Mouse (Mus musculus) brown adipose tissue, adult 24 weeks (tissue): ENCODE measurements around the gene Hyal1. TPM values are rescaled to one million over a fixed set of nuclear protein-coding genes. Genes with fewer than 3 reads are reported as not detected.

ENCODE experiments used
- H3K27ac ChIP-seq: fragments of 200-500 bp; replicated peaks from 2 replicates; pipeline ENCODE4 v1.5.1; 2012; ENCODE audit warnings: low read depth, mild to moderate bottlenecking, low read length
- H3K4me1 ChIP-seq: fragments of 200-500 bp; 2 replicates; pipeline ENCODE4 v1.6.1; 2012; ENCODE audit warnings: low read length, mixed read lengths; ENCODE audit not compliant: control insufficient read depth, insufficient read depth, insufficient read length
- H3K4me3 ChIP-seq: fragments of 200-500 bp; 2 replicates; pipeline ENCODE4 v1.5.1; 2012; ENCODE audit warnings: low read depth, mild to moderate bottlenecking, low read length, moderate library complexity; ENCODE audit not compliant: insufficient read depth
- polyA plus RNA-seq: library from polyadenylated mRNA; stranded (reverse); fragments of >200 nt; gene quantifications from 2 replicates; pipeline ENCODE4 v1.2.4, GENCODE M21; 2012; ENCODE audit not compliant: missing spikeins, insufficient read depth, insufficient read length

Gene Hyal1
- polyA plus RNA-seq, 1 experiment, result 46.4 TPM

DNA sequence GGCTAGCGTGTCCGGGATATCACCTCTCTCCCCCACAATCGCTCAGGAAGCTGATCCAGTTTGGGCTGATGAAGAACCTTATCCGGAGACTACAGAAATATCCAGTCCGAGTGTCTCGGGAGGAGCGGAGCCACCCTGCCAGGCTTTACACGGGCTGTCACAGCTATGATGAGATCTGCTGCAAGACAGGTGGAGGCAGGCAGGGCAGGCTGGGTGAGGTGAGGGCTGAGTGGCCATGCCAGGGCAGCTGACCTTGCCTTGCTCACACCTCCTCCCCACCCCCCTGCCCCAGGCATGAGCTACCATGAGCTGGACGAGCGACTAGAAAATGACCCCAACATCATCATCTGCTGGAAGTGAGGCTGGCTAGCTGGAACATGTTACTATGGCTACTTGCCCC, 31.5 kb upstream of the Hyal1 start:
- Histone ChIP-seq H3K4me3 (no peak overlapping the region), H3K27ac (no peak overlapping the region), H3K4me1 (peaks cover 5% of the 10 kb centered on the region; the same call in 1 of the 2 replicates)

DNA sequence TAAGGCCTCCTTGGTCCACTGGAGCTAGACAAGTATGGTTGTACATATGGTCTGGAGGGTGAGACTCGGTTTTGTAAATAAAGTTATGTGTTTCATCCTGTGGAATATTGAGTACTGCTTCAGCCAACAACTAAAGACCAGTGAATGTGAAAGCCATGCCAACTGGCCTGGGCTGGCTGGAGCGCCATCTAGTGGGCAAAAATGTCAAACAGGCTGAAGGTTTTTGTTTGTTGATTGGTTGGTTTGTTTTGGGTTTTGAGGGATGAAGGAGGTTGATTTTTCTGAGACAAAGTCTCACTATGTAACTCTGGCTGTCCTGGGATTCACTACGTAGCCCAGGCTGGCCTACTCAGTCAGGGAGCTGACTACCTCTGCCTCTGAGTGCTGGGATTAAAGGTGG, 31.1 kb upstream of the Hyal1 start:
- Histone ChIP-seq H3K4me1 (peaks cover 5% of the 10 kb centered on the region; the same call in 1 of the 2 replicates), H3K4me3 (no peak overlapping the region), H3K27ac (no peak overlapping the region)

DNA sequence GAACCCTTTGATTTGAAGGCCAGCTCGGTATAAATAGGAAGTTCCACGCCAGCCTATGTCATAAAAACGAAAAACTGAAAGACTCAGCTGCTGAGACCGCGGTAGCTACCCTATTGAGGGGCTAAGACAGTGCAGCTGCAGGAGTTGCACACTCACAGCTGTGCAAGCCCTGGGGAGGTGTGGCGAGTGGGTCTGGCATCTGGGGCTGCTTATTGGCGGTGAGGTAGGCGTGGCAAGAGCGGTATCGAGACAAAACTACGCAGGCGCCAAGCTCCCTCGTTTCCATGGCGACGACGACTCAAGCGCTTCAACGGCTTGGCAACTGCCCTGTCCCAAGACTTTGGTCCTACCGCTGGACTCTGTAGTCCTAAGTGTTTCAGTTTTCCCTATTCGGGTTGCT, 29.7 kb upstream of the Hyal1 start, which contains the start of gene Zmynd10:
TSS of gene Zmynd10 (plus strand) at position 273 of the 400 bp plus-strand sequence.
- Histone ChIP-seq H3K27ac (no peak within 1 kb of the TSS), H3K4me3 (no peak within 1 kb of the TSS), H3K4me1 (peaks cover 13% of the 10 kb centered on the region; the same call in 1 of the 2 replicates)

DNA sequence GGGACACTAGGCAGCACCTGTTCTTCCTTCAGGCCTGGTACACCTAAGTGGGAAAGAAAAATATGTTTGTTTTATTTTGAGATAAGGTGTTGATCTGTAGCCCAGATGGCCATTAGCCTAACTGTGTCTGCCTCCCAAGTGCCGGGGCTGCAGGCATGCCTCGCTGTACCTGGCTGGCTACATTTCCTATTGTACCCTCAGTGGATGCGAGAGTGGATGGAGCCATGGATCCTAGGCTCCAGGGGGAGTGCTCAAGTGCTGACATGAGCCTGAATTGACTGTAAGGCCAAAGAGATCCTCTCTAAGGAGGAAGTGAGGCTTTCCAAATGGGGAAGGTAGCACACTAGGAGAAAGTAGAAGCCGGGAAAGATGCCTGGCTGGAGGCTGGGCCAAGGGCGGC, 28.8 kb upstream of the Hyal1 start:
- Histone ChIP-seq H3K27ac (no peak overlapping the region), H3K4me1 (peaks cover 10% of the 10 kb centered on the region), H3K4me3 (no peak overlapping the region)

DNA sequence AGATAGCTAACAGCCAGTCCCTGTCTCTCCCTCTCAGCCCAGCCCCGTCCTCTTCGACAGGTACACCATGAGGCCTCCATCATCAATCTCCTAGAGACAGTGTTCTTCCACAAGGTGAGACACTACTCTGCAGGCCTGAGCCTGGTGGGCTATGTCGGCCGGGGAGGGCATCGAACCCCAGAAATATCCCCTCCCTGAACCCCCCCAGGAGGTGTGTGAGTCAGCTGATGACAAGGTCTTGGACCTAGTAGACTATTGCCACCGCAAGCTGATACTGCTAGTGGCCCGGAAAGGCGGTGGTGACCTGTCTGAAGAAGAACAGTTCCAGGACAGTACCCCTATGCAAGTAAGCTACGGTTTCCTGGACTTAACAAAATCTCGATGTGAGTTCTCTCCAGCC, 27.9 kb upstream of the Hyal1 start:
- H3K27ac ChIP-seq, result no peak overlapping the region
- H3K4me1 ChIP-seq, result peaks cover 10% of the 10 kb centered on the region
- H3K4me3 ChIP-seq, result no peak overlapping the region

DNA sequence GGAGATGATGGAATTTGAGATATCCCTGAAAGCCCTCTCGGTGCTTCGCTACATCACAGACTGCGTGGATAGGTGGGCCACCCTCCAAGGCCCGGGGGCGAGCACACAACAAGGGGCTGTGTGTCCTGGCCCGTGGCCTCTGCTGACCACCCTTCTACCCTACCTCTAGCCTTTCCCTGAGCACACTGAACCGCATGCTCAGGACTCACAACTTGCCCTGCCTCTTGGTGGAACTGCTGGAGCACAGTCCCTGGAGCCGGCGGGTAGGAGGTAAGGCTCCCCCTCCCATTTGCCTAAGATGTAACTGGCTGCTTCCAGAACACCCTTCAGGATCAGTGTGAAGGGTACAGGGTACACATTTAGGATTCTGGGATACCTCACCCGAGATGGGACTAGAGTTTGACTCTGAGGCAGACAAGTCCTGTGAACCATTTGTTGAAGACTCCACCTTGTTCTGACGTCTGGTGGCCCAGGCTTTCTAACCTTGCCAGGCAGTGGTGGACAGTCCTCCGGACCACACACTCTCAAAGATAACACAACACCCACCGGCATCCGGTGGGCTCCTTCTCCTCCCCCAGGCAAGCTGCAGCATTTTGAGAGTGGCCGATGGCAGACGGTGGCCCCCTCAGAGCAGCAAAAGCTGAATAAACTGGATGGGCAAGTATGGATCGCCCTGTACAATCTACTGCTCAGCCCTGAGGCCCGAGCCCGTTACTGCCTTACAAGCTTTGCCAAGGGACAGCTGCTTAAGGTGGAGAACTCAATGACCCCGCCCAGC, 27.2 kb upstream of the Hyal1 start:
- no peak overlapping the region for H3K27ac ChIP-seq
- no peak overlapping the region for H3K4me3 ChIP-seq
- peaks cover 10% of the 10 kb centered on the region for H3K4me1 ChIP-seq

DNA sequence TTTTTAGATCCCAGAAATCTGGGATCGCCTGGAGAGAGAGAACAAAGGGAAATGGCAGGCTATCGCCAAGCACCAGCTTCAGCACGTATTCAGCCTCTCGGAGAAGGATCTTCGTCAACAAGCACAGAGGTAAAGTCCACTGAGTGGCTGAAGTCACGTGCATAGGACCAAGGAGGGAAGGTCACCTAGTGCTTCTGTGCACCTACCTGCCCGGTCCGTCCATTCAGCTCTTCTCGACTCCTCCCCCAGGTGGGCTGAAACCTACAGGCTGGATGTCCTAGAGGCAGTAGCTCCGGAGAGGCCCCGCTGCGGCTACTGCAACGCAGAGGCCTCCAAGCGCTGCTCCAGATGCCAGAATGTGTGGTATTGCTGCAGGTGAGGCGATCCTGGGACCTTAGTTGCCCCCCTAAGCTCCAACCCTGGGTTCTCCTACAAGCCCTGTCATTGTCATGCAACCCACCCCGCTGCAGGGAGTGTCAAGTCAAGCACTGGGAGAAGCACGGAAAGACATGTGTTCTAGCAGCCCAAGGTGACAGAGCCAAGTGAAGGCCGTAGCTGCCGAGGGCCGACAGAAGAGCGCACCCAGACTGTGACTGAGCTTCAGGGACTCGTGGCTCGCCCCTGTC, 26.1 kb upstream of the Hyal1 start:
- no peak overlapping the region for H3K27ac ChIP-seq

DNA sequence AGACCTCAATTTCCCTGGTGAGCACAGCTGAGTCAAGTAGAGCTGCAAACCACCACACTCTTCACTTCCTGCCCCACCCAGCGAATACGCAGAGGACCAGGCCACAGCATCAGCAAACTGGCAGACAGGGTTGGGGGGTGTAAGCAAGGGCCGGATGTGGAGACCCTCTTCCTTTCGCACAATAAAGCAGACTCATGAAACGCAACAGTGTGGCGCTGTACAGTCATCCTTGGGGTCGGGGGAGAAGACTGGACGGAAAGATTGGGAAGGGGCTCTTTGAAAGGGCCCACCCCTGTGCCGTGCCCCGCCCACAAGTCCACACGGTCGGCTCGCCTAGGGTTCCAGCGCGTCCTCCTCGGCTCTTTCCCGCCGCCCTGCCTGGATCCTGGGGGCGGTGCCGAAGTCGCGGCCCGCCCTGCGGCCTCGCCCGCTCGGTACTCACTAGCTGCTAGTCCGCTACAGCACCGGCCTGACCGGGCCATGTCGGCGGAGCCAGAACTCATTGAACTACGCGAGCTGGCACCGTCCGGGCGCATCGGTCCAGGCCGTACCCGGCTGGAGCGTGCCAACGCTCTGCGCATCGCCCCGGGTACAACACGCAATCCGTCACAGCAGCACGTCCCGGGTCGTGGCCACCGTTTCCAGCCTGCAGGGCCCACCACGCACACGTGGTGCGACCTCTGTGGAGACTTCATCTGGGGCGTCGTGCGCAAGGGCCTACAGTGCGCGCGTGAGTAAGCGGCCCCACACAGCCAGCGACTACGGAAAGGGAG, 25.4 kb upstream of the Hyal1 start, which contains the start of gene Rassf1:
TSS of gene Rassf1 (plus strand) at position 439 of the 773 bp plus-strand sequence.
- no peak within 1 kb of the TSS for H3K27ac ChIP-seq
- peaks cover 10% of the 10 kb centered on the region for H3K4me1 ChIP-seq
- H3K4me3 ChIP-seq, result peak within 1 kb of the TSS; percentile 64

More for the DNA sequence above, 26.1 kb upstream of the Hyal1 start:
- Histone ChIP-seq H3K4me3 (peak overlapping the region; percentile 64; the same call in 1 of the 2 replicates), H3K4me1 (peaks cover 10% of the 10 kb centered on the region)

DNA sequence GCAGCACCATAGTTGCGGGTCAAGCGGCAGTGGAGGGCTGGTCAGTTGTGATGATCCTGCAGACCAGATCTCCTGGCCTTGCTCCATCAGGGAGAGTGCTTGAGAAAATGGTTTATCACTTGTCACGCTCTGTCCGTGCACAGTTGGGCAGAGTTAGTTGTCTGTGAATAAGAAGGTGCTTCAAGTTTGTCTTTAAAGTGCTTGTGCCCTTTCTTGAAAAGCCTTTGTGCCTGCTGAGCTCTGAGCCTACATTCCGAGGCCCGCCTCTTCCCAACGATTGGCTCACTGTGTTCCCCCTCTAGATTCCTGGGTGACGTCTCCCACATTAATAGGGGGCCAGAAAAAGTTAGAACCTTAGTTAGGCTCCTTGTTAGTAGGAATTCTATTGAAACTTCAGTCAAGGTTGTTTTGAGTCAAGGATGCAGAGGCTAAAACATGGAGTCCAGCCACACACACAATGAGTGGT, 24.8 kb upstream of the Hyal1 start:
- peaks cover 12% of the 10 kb centered on the region for H3K4me1 ChIP-seq
- peak overlapping the region; percentile 64 for H3K4me3 ChIP-seq
- no peak overlapping the region for H3K27ac ChIP-seq

DNA sequence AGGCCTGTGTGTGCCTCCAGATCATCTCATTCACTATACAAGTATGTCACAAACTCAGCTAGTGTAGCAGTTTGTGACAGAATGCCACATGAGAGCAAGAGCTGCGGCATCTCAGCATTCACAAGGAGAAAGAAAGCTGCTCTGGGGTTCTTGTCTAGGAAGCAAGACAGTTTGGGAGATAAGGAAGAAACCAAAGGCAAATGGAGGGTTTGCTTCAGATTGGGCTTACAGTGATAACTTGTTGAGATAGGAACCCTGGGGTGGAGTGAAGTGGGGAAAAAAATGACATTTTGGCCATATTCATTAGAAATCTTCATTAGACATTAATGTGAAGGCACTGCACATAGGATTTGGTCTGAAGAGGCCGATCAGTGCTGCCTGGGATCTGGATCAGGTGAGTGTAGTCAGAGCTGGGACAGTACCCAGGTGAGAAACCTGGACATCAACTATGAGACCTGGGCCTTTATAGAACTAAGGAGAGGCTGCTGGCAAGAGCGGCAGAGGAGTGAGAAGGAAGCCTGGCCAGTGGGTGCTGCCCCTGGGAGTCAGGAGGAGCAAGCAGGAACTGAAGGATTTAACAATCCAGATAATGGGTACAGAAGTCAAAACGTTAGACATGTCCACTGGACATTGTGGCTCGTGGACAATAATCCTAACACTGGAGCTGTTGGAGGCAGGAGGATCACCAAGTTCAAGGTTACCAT, 23.9 kb upstream of the Hyal1 start:
- Histone ChIP-seq H3K4me1 (peaks cover 12% of the 10 kb centered on the region), H3K27ac (no peak overlapping the region), H3K4me3 (no peak overlapping the region)

DNA sequence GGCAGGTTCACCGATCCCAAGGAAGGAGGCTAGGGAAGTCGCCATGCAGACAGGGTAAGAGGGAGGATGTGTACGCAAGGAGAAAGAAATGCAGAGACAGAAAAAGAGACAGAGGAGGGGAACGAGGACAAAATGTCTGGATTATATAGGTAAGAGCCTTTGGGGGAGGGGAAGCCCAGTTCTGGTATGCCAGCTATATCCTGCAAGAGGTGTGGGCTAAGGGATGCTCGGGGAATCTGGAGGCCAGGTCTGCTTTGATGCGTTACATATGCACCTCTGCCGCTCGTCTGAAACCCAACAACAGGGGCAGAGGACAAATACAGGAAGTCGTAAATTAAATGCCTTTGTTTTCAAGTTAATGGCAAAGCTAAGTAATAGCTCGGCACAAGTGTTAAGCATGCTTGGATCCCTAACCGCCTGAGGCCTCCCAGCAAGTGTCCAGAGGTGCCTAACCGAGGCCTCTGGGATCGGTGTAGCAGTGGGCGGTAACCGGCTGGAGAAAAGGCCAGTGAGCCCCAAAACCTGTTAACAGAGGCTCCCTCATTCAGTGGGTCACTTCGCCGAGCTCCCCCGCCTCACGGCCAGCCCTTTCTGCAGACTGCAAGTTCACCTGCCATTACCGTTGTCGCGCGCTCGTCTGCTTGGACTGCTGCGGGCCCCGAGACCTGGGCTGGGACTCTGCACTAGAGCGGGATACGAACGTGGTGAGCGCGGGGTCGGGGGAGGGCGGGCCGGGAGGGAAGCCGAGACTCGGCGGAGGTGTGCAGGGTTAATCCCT, 23.0 kb upstream of the Hyal1 start:
- Histone ChIP-seq H3K27ac (peak overlapping the region; percentile 49), H3K4me1 (peaks cover 12% of the 10 kb centered on the region), H3K4me3 (peak overlapping the region; percentile 55)

DNA sequence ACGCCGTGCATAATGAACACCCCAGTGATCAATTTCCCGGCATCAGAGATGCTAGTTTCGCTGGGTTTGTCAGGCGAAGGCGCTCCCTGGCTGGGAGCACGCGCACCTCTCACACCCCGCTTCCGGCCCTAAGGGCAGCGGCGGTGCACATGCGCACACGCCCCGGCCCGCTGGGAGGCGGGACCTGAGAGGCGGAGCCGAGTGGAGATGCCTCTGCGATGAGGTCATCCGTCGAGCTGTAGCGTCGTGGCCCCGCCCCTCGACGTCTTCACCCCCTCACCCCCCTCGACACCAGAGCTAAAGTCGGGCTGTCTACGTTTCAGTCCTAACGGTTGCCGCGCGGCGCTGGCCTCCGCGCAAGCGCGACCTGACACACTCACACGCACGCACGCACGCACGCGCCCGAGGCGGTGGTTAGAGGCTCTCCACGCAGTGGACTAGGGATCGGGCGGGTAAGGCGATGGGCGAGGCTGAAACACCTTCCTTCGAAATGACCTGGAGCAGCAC, 22.4 kb upstream of the Hyal1 start:
- Histone ChIP-seq H3K27ac (peak overlapping the region; percentile 98), H3K4me1 (peaks cover 12% of the 10 kb centered on the region), H3K4me3 (peak overlapping the region; percentile 81)

DNA sequence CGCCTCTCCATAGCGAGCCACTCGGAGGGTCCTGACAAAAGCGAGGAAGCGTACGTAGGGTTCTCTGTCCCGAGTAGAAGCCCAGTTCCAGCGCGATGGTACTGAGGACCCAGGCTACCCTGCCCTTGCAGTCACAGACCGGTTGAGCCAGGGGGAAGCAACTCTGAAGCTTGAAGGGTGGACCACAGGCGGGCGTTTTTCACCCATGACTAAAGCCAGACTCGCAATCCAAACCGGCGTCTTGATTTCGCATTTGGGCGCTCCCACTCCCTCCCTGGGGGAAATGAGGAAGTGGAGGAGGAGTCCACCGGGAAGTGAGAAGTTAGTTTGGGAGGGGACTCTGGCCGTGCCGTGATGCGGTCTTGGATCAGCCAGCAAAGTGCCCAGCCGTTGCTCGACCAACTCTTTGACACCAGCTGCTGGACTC, 21.7 kb upstream of the Hyal1 start:
- Histone ChIP-seq H3K27ac (peak overlapping the region; percentile 98), H3K4me3 (peak overlapping the region; percentile 81), H3K4me1 (peaks cover 12% of the 10 kb centered on the region)

DNA sequence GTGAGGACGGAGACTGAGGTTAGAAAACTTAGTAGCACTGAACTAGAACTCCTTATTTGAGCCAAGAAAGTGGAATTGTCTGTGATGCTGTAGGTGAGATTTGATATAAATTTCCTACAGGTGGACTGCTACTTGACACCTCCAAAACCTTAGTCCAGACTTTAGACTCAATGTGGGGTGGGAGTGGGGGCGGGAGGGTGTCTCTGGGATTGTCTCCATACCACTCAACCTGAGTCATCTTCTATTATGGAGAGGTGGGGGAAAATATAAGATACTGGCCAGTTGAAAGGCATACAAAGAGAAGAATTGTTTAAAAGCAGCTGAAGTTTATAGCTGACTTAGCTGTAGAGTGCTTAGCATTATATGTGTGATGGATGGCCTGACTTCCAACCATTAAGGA, 21.0 kb upstream of the Hyal1 start:
- H3K4me1 ChIP-seq, result peaks cover 12% of the 10 kb centered on the region
- H3K27ac ChIP-seq, result peak overlapping the region; percentile 98
- peak overlapping the region; percentile 81 for H3K4me3 ChIP-seq
